Mouse (Mus musculus) limb, embryonic 14.5 days (tissue): ENCODE results near the gene Chn2. TPM values are rescaled to one million over a fixed set of nuclear protein-coding genes. Genes with fewer than 3 reads are reported as not detected.

Source experiments
- ATAC-seq: fragments of 200-750 bp; cut with Nextera tagmentation; 2 replicates; pipeline ENCODE4 v1.8.0; 2017; ENCODE audit warnings: low read depth, moderate number of reproducible peaks, moderate TSS enrichment; ENCODE audit not compliant: low FRiP score
- DNase-seq: peaks from one replicate; pipeline ENCODE4 v3.0.0-alpha.2; 2015; ENCODE audit warnings: low spot score
- H3K27ac ChIP-seq: fragments of 300-500 bp; sonication (generic); replicated peaks from 2 replicates; pipeline ENCODE4 v1.5.1; 2014; ENCODE audit warnings: low read depth, mild to moderate bottlenecking, low read length, moderate library complexity, mixed read lengths
- H3K27me3 ChIP-seq: fragments of 300-500 bp; sonication (generic); 2 replicates; pipeline ENCODE4 v1.6.1; 2014; ENCODE audit warnings: low read length, mixed read lengths; ENCODE audit not compliant: control insufficient read depth, insufficient read depth
- H3K36me3 ChIP-seq: fragments of 300-500 bp; sonication (generic); 2 replicates; pipeline ENCODE4 v1.6.1; 2014; ENCODE audit warnings: mild to moderate bottlenecking, low read length, moderate library complexity, mixed read lengths; ENCODE audit not compliant: control insufficient read depth, insufficient read depth
- H3K4me1 ChIP-seq: fragments of 300-500 bp; sonication (generic); 2 replicates; pipeline ENCODE4 v1.6.1; 2014; ENCODE audit warnings: antibody characterized with exemption, low read length, mixed read lengths; ENCODE audit not compliant: control insufficient read depth, insufficient read depth
- H3K4me2 ChIP-seq: fragments of 300-500 bp; sonication (generic); replicated peaks from 2 replicates; pipeline ENCODE4 v1.6.1; 2014; ENCODE audit warnings: low read depth, mild to moderate bottlenecking, low read length, moderate library complexity; ENCODE audit not compliant: severe bottlenecking
- H3K4me3 ChIP-seq: fragments of 300-500 bp; sonication (generic); replicated peaks from 2 replicates; pipeline ENCODE4 v1.5.1; 2014; ENCODE audit warnings: low read length
- H3K9ac ChIP-seq: fragments of 300-500 bp; sonication (generic); 2 replicates; pipeline ENCODE4 v1.6.1; 2014; ENCODE audit warnings: mild to moderate bottlenecking, low read depth, low read length, moderate library complexity; ENCODE audit not compliant: severe bottlenecking
- H3K9me3 ChIP-seq: fragments of 300-500 bp; sonication (generic); 2 replicates; pipeline ENCODE4 v1.6.1; 2016; ENCODE audit warnings: low read length; ENCODE audit not compliant: control insufficient read depth
- POLR2A ChIP-seq: fragments of 200-500 bp; IDR thresholded peaks from 2 replicates; pipeline ENCODE4 v1.8.0; 2012; ENCODE audit warnings: inconsistent platforms, mild to moderate bottlenecking, moderate library complexity, borderline replicate concordance; ENCODE audit not compliant: insufficient read depth, insufficient read length; ENCODE audit errors: extremely low read depth
- WGBS: fragments of 180-500 bp; shearing (Covaris S2); extraction: QIAGEN DNeasy Blood & Tissue Kit; methylation state at CpG from one replicate; pipeline ENCODE4 v1.1.7; 2014; 5-methylcytosine and 5-hydroxymethylcytosine counted together
- polyA plus RNA-seq, 2 experiments: library from polyadenylated mRNA; depleted of rRNA in 1 of 2; stranded (reverse) in 1 of 2; unstranded in 1 of 2; fragments of >200 nt; fragmentation: Nextera tagmentation in 1 of 2; extraction: Ambion mirVana in 1 of 2; gene quantifications; 2 replicates each; pipeline versions ENCODE4 v1.2.1 to v1.2.3; 2012 to 2014

Gene Chn2
- polyA plus RNA-seq, 2 experiments, result 11.5 to 14.3 TPM

- DNase-seq (no peak), ATAC-seq (no peak)
- no peaks in the 10 kb centered on the region for H3K27me3 ChIP-seq
- H3K9me3 ChIP-seq, result no peaks in the 10 kb centered on the region
- H3K4me3 ChIP-seq, result no peak overlapping the region
- TF ChIP-seq POLR2A, result no peak
- H3K4me1 ChIP-seq, result peaks cover 8% of the 10 kb centered on the region
- H3K27ac ChIP-seq, result no peak overlapping the region
- WGBS, result 75% methylated on average over 2 of the region's 2 CpGs
- H3K4me2 ChIP-seq, result no peak overlapping the region
- H3K9ac ChIP-seq, result no peak overlapping the region
- H3K36me3 ChIP-seq, result no peaks in the 10 kb centered on the region
These were observed 239.3 kb downstream of the Chn2 start for GRCm38 (mm10) chr6:54278613-54279012.

- 65% methylated on average over 11 of the region's 11 CpGs for WGBS
- peak; percentile 40 for DNase-seq
- H3K27ac ChIP-seq, result no peak overlapping the region
These were observed 240.0 kb downstream of the Chn2 start for GRCm38 (mm10) chr6:54279391-54279790.

GRCm38 (mm10) chr6:54280248-54280647 lies 240.9 kb downstream of the Chn2 start:
- Histone ChIP-seq H3K27ac (no peak overlapping the region), H3K27me3 (no peaks in the 10 kb centered on the region), H3K36me3 (no peaks in the 10 kb centered on the region), H3K9me3 (no peaks in the 10 kb centered on the region), H3K4me2 (no peak overlapping the region), H3K9ac (no peak overlapping the region), H3K4me1 (peaks cover 8% of the 10 kb centered on the region; the same call in 1 of the 2 replicates), H3K4me3 (no peak overlapping the region)
- TF ChIP-seq POLR2A, result no peak
- ATAC-seq, result no peak
- DNase-seq, result no peak
- 86% methylated on average over 6 of the region's 6 CpGs for WGBS

More at GRCm38 (mm10) chr6:54279391-54279790, 240.0 kb downstream of the Chn2 start:
- H3K4me2 ChIP-seq, result no peak overlapping the region
- H3K4me1 ChIP-seq, result peaks cover 8% of the 10 kb centered on the region; the same call in 1 of the 2 replicates
- no peaks in the 10 kb centered on the region for H3K27me3 ChIP-seq
- TF ChIP-seq POLR2A, result no peak
- no peak overlapping the region for H3K9ac ChIP-seq
- ATAC-seq, result no peak
- H3K9me3 ChIP-seq, result no peaks in the 10 kb centered on the region
- H3K36me3 ChIP-seq, result no peaks in the 10 kb centered on the region
- H3K4me3 ChIP-seq, result no peak overlapping the region

- WGBS, result 69% methylated on average over 1 of the region's 1 CpGs
- Histone ChIP-seq H3K9me3 (no peaks in the 10 kb centered on the region), H3K27me3 (no peaks in the 10 kb centered on the region), H3K9ac (no peak overlapping the region), H3K27ac (no peak overlapping the region), H3K4me2 (no peak overlapping the region), H3K36me3 (no peaks in the 10 kb centered on the region), H3K4me3 (no peak overlapping the region), H3K4me1 (peaks cover 2% of the 10 kb centered on the region; the same call in 1 of the 2 replicates)
- ATAC-seq (no peak), DNase-seq (no peak)
- TF ChIP-seq POLR2A, result no peak
These were observed 243.9 kb downstream of the Chn2 start for GRCm38 (mm10) chr6:54283299-54283698.

GRCm38 (mm10) chr6:54284167-54284711 lies 244.9 kb downstream of the Chn2 start:
- Histone ChIP-seq H3K27me3 (no peaks in the 10 kb centered on the region), H3K9me3 (no peaks in the 10 kb centered on the region), H3K4me3 (no peak overlapping the region), H3K27ac (no peak overlapping the region), H3K36me3 (no peaks in the 10 kb centered on the region), H3K4me1 (no peaks in the 10 kb centered on the region), H3K4me2 (no peak overlapping the region), H3K9ac (no peak overlapping the region)
- ATAC-seq, result no peak
- no peak for DNase-seq
- WGBS, result 78% methylated on average over 12 of the region's 12 CpGs
- no peak for TF ChIP-seq POLR2A
